Mouse (Mus musculus): Measurements from ENCODE around the gene Cyfip2. TPM values are rescaled to one million over a fixed set of nuclear protein-coding genes. Genes with fewer than 3 reads are reported as not detected.

The Cyfip2 gene
- polyA plus RNA-seq, 1 experiment from 2014 or later, result 59.1 TPM

DNA sequence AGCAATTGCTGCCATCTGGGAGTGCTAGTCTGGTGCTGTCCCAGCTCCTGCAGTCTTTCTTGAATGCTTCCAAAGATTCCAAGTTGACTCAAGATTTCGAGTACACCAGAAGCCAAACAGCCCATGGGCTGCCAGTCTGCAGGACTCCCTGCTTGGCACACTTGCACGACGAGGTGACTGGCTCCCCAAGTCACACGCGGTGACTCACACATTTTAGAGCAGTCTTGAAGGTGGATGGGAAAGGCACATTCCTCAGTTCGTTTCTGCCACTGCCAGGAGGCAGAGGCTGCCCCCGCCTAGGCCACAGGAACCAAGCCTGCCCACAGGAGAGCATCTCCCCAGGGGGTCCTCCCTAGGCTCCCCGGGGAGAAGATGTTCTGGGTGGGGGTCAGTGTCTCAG, 66.7 kb downstream of the Cyfip2 start:
- Histone ChIP-seq H3K4me2 (replicated peaks) (no peak overlapping the region), H3K4me3 (no peak overlapping the region), H3K36me3 (peaks cover 67% of the 10 kb centered on the region), H3K9me3 (no peaks in the 10 kb centered on the region), H3K27ac (replicated peaks) (no peak overlapping the region), H3K27me3 (no peaks in the 10 kb centered on the region), H3K9ac (replicated peaks) (no peak overlapping the region), H3K4me1 (no peaks in the 10 kb centered on the region)
- no peak for ATAC-seq (ENCODE audit: low FRiP score, low read depth)
- 85% methylated on average over 8 of the region's 8 CpGs for WGBS

- H3K4me3 ChIP-seq, result no peak overlapping the region
- H3K9me3 ChIP-seq, result no peaks in the 10 kb centered on the region
- no peak overlapping the region for H3K9ac ChIP-seq (replicated peaks)
- H3K36me3 ChIP-seq, result peaks cover 67% of the 10 kb centered on the region
- no peaks in the 10 kb centered on the region for H3K27me3 ChIP-seq
- H3K4me1 ChIP-seq, result no peaks in the 10 kb centered on the region
- no peak overlapping the region for H3K27ac ChIP-seq (replicated peaks)
- ATAC-seq (ENCODE audit: low FRiP score, low read depth), result no peak
- H3K4me2 ChIP-seq (replicated peaks), result no peak overlapping the region
- WGBS, result 87% methylated on average over 23 of the region's 23 CpGs
Measured at GRCm38 (mm10) chr11:46244731-46245604, 67.7 kb downstream of the Cyfip2 start.

DNA sequence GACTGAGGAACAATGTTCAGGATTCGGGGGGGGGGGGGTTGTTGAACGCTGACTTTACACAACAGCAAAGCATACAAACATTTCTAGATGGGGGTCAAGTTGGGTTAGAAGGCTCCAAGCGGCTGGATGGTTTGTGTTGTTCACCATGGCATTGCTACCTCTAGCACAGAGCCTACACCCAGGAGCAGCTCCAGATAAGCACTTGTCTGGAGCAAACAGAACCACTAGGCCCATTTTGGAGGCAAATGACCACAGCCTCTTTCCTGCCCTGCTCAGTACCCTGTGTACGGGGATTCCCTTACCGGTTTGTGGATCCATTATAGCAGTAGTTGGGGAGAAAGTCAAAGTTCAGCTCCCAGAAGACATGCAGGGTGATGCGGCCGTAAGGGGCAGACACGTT, 70.7 kb downstream of the Cyfip2 start:
- Histone ChIP-seq H3K27me3 (no peaks in the 10 kb centered on the region), H3K4me2 (replicated peaks) (no peak overlapping the region), H3K4me1 (no peaks in the 10 kb centered on the region), H3K4me3 (no peak overlapping the region), H3K9ac (replicated peaks) (no peak overlapping the region), H3K27ac (replicated peaks) (no peak overlapping the region), H3K9me3 (no peaks in the 10 kb centered on the region), H3K36me3 (peaks cover 69% of the 10 kb centered on the region)
- WGBS, result 92% methylated on average over 8 of the region's 8 CpGs
- no peak for ATAC-seq (ENCODE audit: low FRiP score, low read depth)

DNA sequence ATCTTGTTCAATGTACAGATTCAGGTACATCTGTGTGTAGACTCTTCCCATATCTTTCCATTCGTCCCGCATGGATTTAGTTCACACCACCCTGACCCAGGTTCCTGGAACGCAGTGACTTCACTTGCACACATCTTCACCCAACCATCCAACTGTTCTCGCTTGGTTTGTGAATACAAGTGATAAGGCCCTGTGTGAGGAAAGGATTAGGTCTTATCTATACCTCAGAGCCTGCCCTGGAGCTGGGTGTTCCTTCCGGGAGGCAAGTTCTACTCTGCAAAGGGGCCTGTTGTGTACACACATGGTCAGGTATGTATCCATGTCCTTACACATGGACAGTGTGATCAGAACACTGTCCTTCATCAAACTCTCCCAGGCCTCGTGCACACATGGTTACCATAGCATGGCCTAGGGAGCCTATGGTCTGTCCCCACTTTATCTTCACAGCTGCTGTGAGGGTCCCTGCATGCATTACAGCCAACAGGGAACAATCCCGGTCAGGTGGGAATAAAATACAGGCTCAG, 71.4 kb downstream of the Cyfip2 start:
- no peak overlapping the region for H3K4me2 ChIP-seq (replicated peaks)
- no peak overlapping the region for H3K4me3 ChIP-seq
- WGBS, result 91% methylated on average over 7 of the region's 7 CpGs
- peaks cover 62% of the 10 kb centered on the region for H3K36me3 ChIP-seq
- no peak overlapping the region for H3K9ac ChIP-seq (replicated peaks)
- no peaks in the 10 kb centered on the region for H3K27me3 ChIP-seq
- H3K27ac ChIP-seq (replicated peaks), result no peak overlapping the region
- H3K4me1 ChIP-seq, result peaks cover under 1% of the 10 kb centered on the region; the same call in 1 of the 2 replicates
- ATAC-seq (ENCODE audit: low FRiP score, low read depth), result no peak
- no peaks in the 10 kb centered on the region for H3K9me3 ChIP-seq

DNA sequence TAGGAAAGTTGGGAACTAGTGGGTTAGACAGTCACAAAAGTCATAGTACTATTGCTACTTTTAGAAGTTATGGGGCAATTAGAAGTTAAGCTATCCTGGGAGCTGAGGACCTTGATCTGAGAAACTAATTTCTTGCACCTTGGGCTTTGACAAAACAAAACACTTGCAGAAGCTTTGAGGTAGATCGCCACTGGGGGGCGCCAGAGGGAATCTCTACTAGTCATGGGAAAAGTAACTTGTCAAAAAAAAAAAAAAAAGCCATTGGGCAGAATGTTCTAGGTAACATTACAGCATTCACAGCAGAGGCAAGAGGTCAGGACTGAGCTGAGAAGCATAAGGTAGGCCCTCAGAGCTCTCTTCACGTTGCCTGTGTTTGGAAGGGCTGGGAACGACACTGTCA, 75.7 kb downstream of the Cyfip2 start:
- Histone ChIP-seq H3K4me1 (peaks cover 16% of the 10 kb centered on the region), H3K4me3 (no peak overlapping the region), H3K9ac (replicated peaks) (no peak overlapping the region), H3K9me3 (no peaks in the 10 kb centered on the region), H3K4me2 (replicated peaks) (no peak overlapping the region), H3K27me3 (no peaks in the 10 kb centered on the region), H3K36me3 (peaks cover 53% of the 10 kb centered on the region), H3K27ac (replicated peaks) (no peak overlapping the region)
- ATAC-seq (ENCODE audit: low FRiP score, low read depth), result no peak
- WGBS, result 41% methylated on average over 4 of the region's 4 CpGs

DNA sequence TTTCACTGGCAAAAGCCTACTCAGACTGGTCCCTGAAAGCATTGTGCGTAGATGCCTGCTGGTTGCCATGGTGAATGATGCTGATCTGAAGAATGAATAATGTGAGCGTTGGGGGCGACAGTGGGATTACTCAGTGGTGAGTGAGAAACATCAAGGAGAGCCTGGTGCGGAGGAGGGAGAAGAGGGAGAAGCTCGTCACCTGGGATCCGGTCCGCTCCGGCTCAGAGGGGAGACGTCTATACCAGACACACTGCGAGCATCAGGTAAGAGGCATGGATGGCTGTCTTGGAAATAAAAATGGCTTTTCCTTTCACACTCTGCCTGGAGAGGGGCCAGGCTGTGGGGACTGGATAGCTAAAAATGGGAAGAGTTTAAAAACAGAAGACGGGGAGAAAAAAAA, 77.3 kb downstream of the Cyfip2 start, which contains the start of gene Fndc9:
Gene Fndc9, plus strand, starts transcription at position 198 of the 400 bp plus-strand sequence.
- Histone ChIP-seq H3K4me1 (peaks cover 16% of the 10 kb centered on the region), H3K4me2 (replicated peaks) (peak within 1 kb of the TSS; percentile 37), H3K4me3 (0 out of 2 replicates have a peak within 1 kb of the TSS, but pooled peaks have one; percentile 7), H3K27me3 (no peaks in the 10 kb centered on the region), H3K36me3 (peaks cover 45% of the 10 kb centered on the region), H3K9ac (replicated peaks) (peak within 1 kb of the TSS; percentile 28; the same call in 1 of the 2 replicates), H3K27ac (replicated peaks) (peak within 1 kb of the TSS; percentile 68), H3K9me3 (no peaks in the 10 kb centered on the region)
- 20% methylated on average over 11 of the region's 11 CpGs for WGBS
- peak; percentile 80 for ATAC-seq (ENCODE audit: low FRiP score, low read depth)

- H3K36me3 ChIP-seq, result peaks cover 35% of the 10 kb centered on the region
- ATAC-seq (ENCODE audit: low FRiP score, low read depth), result no peak
- no peak overlapping the region for H3K4me3 ChIP-seq
- WGBS, result 72% methylated on average over 4 of the region's 4 CpGs
- no peaks in the 10 kb centered on the region for H3K9me3 ChIP-seq
- no peak overlapping the region for H3K4me2 ChIP-seq (replicated peaks)
- peaks cover 16% of the 10 kb centered on the region for H3K4me1 ChIP-seq
- no peaks in the 10 kb centered on the region for H3K27me3 ChIP-seq
- H3K9ac ChIP-seq (replicated peaks), result no peak overlapping the region
- H3K27ac ChIP-seq (replicated peaks), result no peak overlapping the region
Measured at GRCm38 (mm10) chr11:46233966-46234365, 78.7 kb downstream of the Cyfip2 start.

GRCm38 (mm10) chr11:46232803-46233202, 79.9 kb downstream of the Cyfip2 start:
- H3K4me3 ChIP-seq, result no peak overlapping the region
- peaks cover 23% of the 10 kb centered on the region for H3K36me3 ChIP-seq
- no peaks in the 10 kb centered on the region for H3K27me3 ChIP-seq
- WGBS, result 95% methylated on average over 4 of the region's 4 CpGs
- peaks cover 16% of the 10 kb centered on the region for H3K4me1 ChIP-seq
- H3K9me3 ChIP-seq, result no peaks in the 10 kb centered on the region
- H3K27ac ChIP-seq (replicated peaks), result no peak overlapping the region
- H3K4me2 ChIP-seq (replicated peaks), result no peak overlapping the region
- ATAC-seq (ENCODE audit: low FRiP score, low read depth), result no peak
- H3K9ac ChIP-seq (replicated peaks), result no peak overlapping the region

GRCm38 (mm10) chr11:46230184-46230583, 82.5 kb downstream of the Cyfip2 start:
- Histone ChIP-seq H3K36me3 (peaks cover 15% of the 10 kb centered on the region; the same call in 1 of the 2 replicates), H3K9ac (replicated peaks) (no peak overlapping the region), H3K4me1 (peaks cover 5% of the 10 kb centered on the region), H3K27me3 (no peaks in the 10 kb centered on the region), H3K4me3 (no peak overlapping the region), H3K4me2 (replicated peaks) (no peak overlapping the region), H3K9me3 (no peaks in the 10 kb centered on the region), H3K27ac (replicated peaks) (no peak overlapping the region)
- 66% methylated on average over 6 of the region's 6 CpGs for WGBS
- no peak for ATAC-seq (ENCODE audit: low FRiP score, low read depth)

GRCm38 (mm10) chr11:46225345-46225744, 87.3 kb downstream of the Cyfip2 start:
- Histone ChIP-seq H3K4me1 (no peaks in the 10 kb centered on the region), H3K9ac (replicated peaks) (no peak overlapping the region), H3K9me3 (no peaks in the 10 kb centered on the region), H3K27ac (replicated peaks) (no peak overlapping the region), H3K36me3 (peaks cover 36% of the 10 kb centered on the region), H3K27me3 (no peaks in the 10 kb centered on the region), H3K4me2 (replicated peaks) (no peak overlapping the region), H3K4me3 (no peak overlapping the region)
- ATAC-seq (ENCODE audit: low FRiP score, low read depth), result no peak
- WGBS, result 85% methylated on average over 5 of the region's 5 CpGs

DNA sequence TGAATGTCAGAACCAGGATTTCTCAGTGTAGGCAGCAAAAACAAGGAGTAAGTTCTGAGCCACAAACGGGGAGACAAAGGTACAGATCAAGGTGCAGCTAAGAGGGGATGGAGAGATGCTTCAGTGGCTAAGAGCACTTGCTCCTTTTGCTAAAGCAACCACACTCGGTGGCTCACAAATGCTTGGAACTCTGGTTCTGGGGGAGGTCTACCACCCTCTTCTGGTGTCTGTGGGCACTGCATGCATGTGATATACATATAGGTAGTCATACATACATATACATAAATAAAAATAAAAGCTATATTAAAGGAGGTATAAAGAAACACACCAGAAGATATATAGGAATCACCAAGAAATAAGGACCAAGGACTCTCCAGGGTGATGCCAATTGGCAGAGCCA, 89.1 kb downstream of the Cyfip2 start:
- Histone ChIP-seq H3K27me3 (no peaks in the 10 kb centered on the region), H3K36me3 (peaks cover 34% of the 10 kb centered on the region), H3K27ac (replicated peaks) (no peak overlapping the region), H3K4me3 (no peak overlapping the region), H3K9me3 (no peaks in the 10 kb centered on the region), H3K9ac (replicated peaks) (no peak overlapping the region), H3K4me2 (replicated peaks) (no peak overlapping the region), H3K4me1 (peaks cover 5% of the 10 kb centered on the region)
- ATAC-seq (ENCODE audit: low FRiP score, low read depth), result no peak
- 83% methylated on average over 2 of the region's 2 CpGs for WGBS

GRCm38 (mm10) chr11:46220211-46220610, 92.4 kb downstream of the Cyfip2 start:
- H3K9me3 ChIP-seq, result no peaks in the 10 kb centered on the region
- peaks cover 16% of the 10 kb centered on the region for H3K4me1 ChIP-seq
- H3K27ac ChIP-seq (replicated peaks), result no peak overlapping the region
- no peak overlapping the region for H3K4me2 ChIP-seq (replicated peaks)
- peaks cover 34% of the 10 kb centered on the region for H3K36me3 ChIP-seq
- no peak overlapping the region for H3K4me3 ChIP-seq
- no peaks in the 10 kb centered on the region for H3K27me3 ChIP-seq
- WGBS, result 88% methylated on average over 2 of the region's 2 CpGs
- H3K9ac ChIP-seq (replicated peaks), result no peak overlapping the region
- no peak for ATAC-seq (ENCODE audit: low FRiP score, low read depth)
